Mouse (Mus musculus) stomach, embryonic 16.5 days (tissue): ENCODE results near the gene Slc22a18. TPM values are rescaled to one million over a fixed set of nuclear protein-coding genes. Genes with fewer than 3 reads are reported as not detected.
A peak's percentile ranks its signal among the peaks of the same experiment; 100 is the strongest.

ENCODE experiments used
- ATAC-seq: fragments of 200-750 bp; cut with Nextera tagmentation; 2 replicates; pipeline ENCODE4 v1.8.0; 2017; ENCODE audit warnings: moderate number of reproducible peaks, moderate TSS enrichment; ENCODE audit not compliant: insufficient read depth, low FRiP score
- H3K27ac ChIP-seq: fragments of 300-500 bp; sonication (generic); 2 replicates; pipeline ENCODE4 v1.5.1; 2014; ENCODE audit warnings: low read length
- H3K27me3 ChIP-seq: fragments of 300-500 bp; sonication (generic); 2 replicates; pipeline ENCODE4 v1.6.1; 2014; ENCODE audit warnings: low read length, control low read depth, mixed read lengths; ENCODE audit not compliant: control insufficient read depth, insufficient read depth
- H3K36me3 ChIP-seq: fragments of 300-500 bp; sonication (generic); 2 replicates; pipeline ENCODE4 v1.6.1; 2014; ENCODE audit warnings: low read length; ENCODE audit not compliant: control insufficient read depth, insufficient read depth
- H3K4me1 ChIP-seq: fragments of 300-500 bp; sonication (generic); 2 replicates; pipeline ENCODE4 v1.6.1; 2014; ENCODE audit warnings: low read length, control low read depth, mixed read lengths; ENCODE audit not compliant: control insufficient read depth, insufficient read depth
- H3K4me2 ChIP-seq: fragments of 300-500 bp; sonication (generic); 2 replicates; pipeline ENCODE4 v1.6.1; 2014; ENCODE audit warnings: low read depth, low read length, mixed read lengths
- H3K4me3 ChIP-seq: fragments of 300-500 bp; sonication (generic); replicated peaks from 2 replicates; pipeline ENCODE4 v1.5.1; 2014; ENCODE audit warnings: mild to moderate bottlenecking, low read length
- H3K9ac ChIP-seq: fragments of 300-500 bp; sonication (generic); 2 replicates; pipeline ENCODE4 v1.6.1; 2014; ENCODE audit warnings: low read length
- H3K9me3 ChIP-seq: fragments of 300-500 bp; sonication (generic); replicated peaks from 2 replicates; pipeline ENCODE4 v1.6.1; 2016; ENCODE audit warnings: low read length, control low read depth; ENCODE audit not compliant: control insufficient read depth
- WGBS: fragments of 180-500 bp; shearing (Covaris S2); extraction: QIAGEN DNeasy Blood & Tissue Kit; methylation state at CpG from one replicate; pipeline ENCODE4 v1.1.7; 2014; 5-methylcytosine and 5-hydroxymethylcytosine counted together
- polyA plus RNA-seq: library from polyadenylated mRNA; unstranded; fragments of >200 nt; fragmentation: Nextera tagmentation; extraction: Ambion mirVana; gene quantifications from 2 replicates; pipeline ENCODE4 v1.2.1, GENCODE M21; 2015

Slc22a18 gene
- polyA plus RNA-seq, 1 experiment from 2014 or later, result 11.3 TPM

- Histone ChIP-seq H3K36me3 (no peaks in the 10 kb centered on the region), H3K9ac (no peak overlapping the region), H3K4me2 (no peak overlapping the region), H3K9me3 (no peaks in the 10 kb centered on the region), H3K27ac (no peak overlapping the region), H3K4me1 (peaks cover 10% of the 10 kb centered on the region), H3K4me3 (no peak overlapping the region; the same call in 1 of the 2 replicates), H3K27me3 (peaks cover 30% of the 10 kb centered on the region)
- 56% methylated on average over 8 of the region's 8 CpGs for WGBS
- ATAC-seq, result no peak
Measured at GRCm38 (mm10) chr7:143444580-143444954, 29.0 kb upstream of the Slc22a18 start.

- H3K27me3 ChIP-seq, result peaks cover 30% of the 10 kb centered on the region
- ATAC-seq, result peak; percentile 38; the same call in 1 of the 2 replicates
- H3K9ac ChIP-seq, result peak overlapping the region; percentile 62
- no peak overlapping the region for H3K27ac ChIP-seq
- no peaks in the 10 kb centered on the region for H3K36me3 ChIP-seq
- H3K4me1 ChIP-seq, result peaks cover 10% of the 10 kb centered on the region
- peak overlapping the region; percentile 54 for H3K4me2 ChIP-seq
- 8% methylated on average over 55 of the region's 55 CpGs for WGBS
- peak overlapping the region; percentile 35 for H3K4me3 ChIP-seq
- H3K9me3 ChIP-seq, result no peaks in the 10 kb centered on the region
Measured at GRCm38 (mm10) chr7:143444955-143445648, 28.4 kb upstream of the Slc22a18 start.

- H3K27ac ChIP-seq, result no peak overlapping the region
- H3K27me3 ChIP-seq, result peaks cover 30% of the 10 kb centered on the region
- H3K4me2 ChIP-seq, result peak overlapping the region; percentile 54
- no peaks in the 10 kb centered on the region for H3K36me3 ChIP-seq
- H3K4me3 ChIP-seq, result peak overlapping the region; percentile 35
- peak overlapping the region; percentile 62 for H3K9ac ChIP-seq
- WGBS, result 11% methylated on average over 48 of the region's 53 CpGs
- H3K9me3 ChIP-seq, result no peaks in the 10 kb centered on the region
- peak; percentile 37; the same call in 1 of the 2 replicates for ATAC-seq
- H3K4me1 ChIP-seq, result peaks cover 10% of the 10 kb centered on the region
Measured at GRCm38 (mm10) chr7:143445651-143446460, 27.7 kb upstream of the Slc22a18 start.

GRCm38 (mm10) chr7:143447130-143447529 is 26.4 kb upstream of the Slc22a18 start:
- Histone ChIP-seq H3K4me2 (no peak overlapping the region), H3K9ac (no peak overlapping the region), H3K4me3 (no peak overlapping the region), H3K27me3 (peaks cover 30% of the 10 kb centered on the region), H3K4me1 (peaks cover 10% of the 10 kb centered on the region), H3K27ac (no peak overlapping the region), H3K36me3 (no peaks in the 10 kb centered on the region), H3K9me3 (no peaks in the 10 kb centered on the region)
- no peak for ATAC-seq
- 69% methylated on average over 2 of the region's 2 CpGs for WGBS

GRCm38 (mm10) chr7:143458963-143459331 is 14.6 kb upstream of the Slc22a18 start:
- Histone ChIP-seq H3K4me3 (peak overlapping the region; percentile 64), H3K9ac (peak overlapping the region; percentile 81), H3K36me3 (no peaks in the 10 kb centered on the region), H3K4me2 (peak overlapping the region; percentile 58), H3K4me1 (0 out of 2 replicates have a peak, but pooled peaks cover 2% of the 10 kb centered on the region), H3K27ac (peak overlapping the region; percentile 71), H3K9me3 (peaks cover 24% of the 10 kb centered on the region), H3K27me3 (no peaks in the 10 kb centered on the region; the same call in 1 of the 2 replicates)
- no peak for ATAC-seq
- WGBS, result 18% methylated on average over 36 of the region's 38 CpGs

- Histone ChIP-seq H3K4me3 (peak overlapping the region; percentile 64), H3K9ac (peak overlapping the region; percentile 81), H3K27me3 (no peaks in the 10 kb centered on the region; the same call in 1 of the 2 replicates), H3K4me2 (peak overlapping the region; percentile 58), H3K4me1 (0 out of 2 replicates have a peak, but pooled peaks cover 2% of the 10 kb centered on the region), H3K9me3 (peaks cover 24% of the 10 kb centered on the region), H3K27ac (peak overlapping the region; percentile 71), H3K36me3 (no peaks in the 10 kb centered on the region)
- no peak for ATAC-seq
- WGBS, result 24% methylated on average over 86 of the region's 100 CpGs
Measured at GRCm38 (mm10) chr7:143459332-143460211, 14.0 kb upstream of the Slc22a18 start.

GRCm38 (mm10) chr7:143460217-143460834 is 13.2 kb upstream of the Slc22a18 start:
- Histone ChIP-seq H3K4me1 (0 out of 2 replicates have a peak, but pooled peaks cover 2% of the 10 kb centered on the region), H3K9ac (peak overlapping the region; percentile 81), H3K4me3 (peak overlapping the region; percentile 64), H3K9me3 (peaks cover 24% of the 10 kb centered on the region), H3K27me3 (no peaks in the 10 kb centered on the region; the same call in 1 of the 2 replicates), H3K36me3 (no peaks in the 10 kb centered on the region), H3K27ac (peak overlapping the region; percentile 71), H3K4me2 (peak overlapping the region; percentile 58)
- WGBS, result 32% methylated on average over 60 of the region's 60 CpGs
- ATAC-seq, result no peak

- Histone ChIP-seq H3K4me1 (peaks cover 7% of the 10 kb centered on the region; the same call in 1 of the 2 replicates), H3K9me3 (peaks cover 24% of the 10 kb centered on the region), H3K36me3 (no peaks in the 10 kb centered on the region), H3K9ac (peak within 1 kb of the TSS; percentile 81), H3K4me2 (peak within 1 kb of the TSS; percentile 58), H3K4me3 (peak within 1 kb of the TSS; percentile 64), H3K27ac (peak within 1 kb of the TSS; percentile 72), H3K27me3 (no peaks in the 10 kb centered on the region; the same call in 1 of the 2 replicates)
- ATAC-seq, result peak; percentile 90
- WGBS, result 27% methylated on average over 41 of the region's 48 CpGs
Measured at GRCm38 (mm10) chr7:143460874-143461273, 12.7 kb upstream of the Slc22a18 start, which contains the start of gene Cdkn1c. Gene Cdkn1c (minus strand): TSS chr7:143461050.
